Mouse (Mus musculus) v-Abl transformed pro-B cells (cell line): ENCODE data around the gene Olfr1272.
"Not testable (repeated sequence)": the region's sequence is repeated elsewhere in the genome, so short reads cannot be mapped to it uniquely, and the experiment has no call there.

Source experiments
- in situ Hi-C, 2 experiments: fragments of 400-800 bp; cut with MboI; formaldehyde crosslinking; loops; one replicate each; pipeline ENCODE4 v1.15.1; 2025; ENCODE audit not compliant: unreplicated experiment in 2 of 2

Olfr1272 gene

DNA sequence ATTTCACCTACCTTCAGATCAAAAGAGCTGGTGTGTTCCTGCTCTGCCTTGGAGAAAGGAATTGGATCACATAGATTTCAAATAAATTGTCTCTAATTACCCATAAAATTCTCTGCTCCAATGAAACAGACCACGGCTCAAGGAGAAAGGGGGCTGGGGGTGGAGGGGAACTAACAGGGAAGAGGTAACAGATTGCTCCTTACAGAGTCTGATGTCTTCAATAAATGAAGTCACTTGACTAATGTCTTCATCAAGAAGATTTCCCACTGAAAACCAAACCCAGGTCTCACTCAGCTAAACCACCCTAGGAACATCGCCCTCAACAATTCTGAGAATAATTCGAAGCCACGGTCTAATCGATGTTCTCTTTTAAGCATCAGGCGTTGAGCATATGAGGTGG is at the start of gene Olfr1272:
Gene Olfr1272, minus strand, starts transcription at position 101 of the 400 bp plus-strand sequence.
- in situ Hi-C loops: no loop called here

DNA sequence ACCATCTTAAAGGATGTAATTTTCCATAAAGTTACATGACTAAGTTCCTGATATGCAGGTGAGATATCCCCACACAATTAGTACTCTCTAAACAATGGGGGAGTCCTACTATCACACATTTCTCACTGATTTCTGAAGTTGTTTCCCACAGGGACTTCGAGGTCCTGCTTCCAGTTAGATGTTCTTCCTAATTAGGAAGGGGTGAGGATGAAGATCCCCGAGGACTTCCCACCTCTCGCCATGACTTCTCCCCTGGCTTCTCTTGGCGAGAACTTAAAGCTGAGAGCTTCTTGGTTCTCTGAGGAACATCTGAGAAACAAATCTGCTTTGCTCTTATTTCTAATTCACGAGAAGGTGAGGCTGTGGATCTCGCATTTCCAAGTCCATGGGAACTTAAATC is 29.3 kb upstream of the Olfr1272 start, which contains the start of gene Gm13769:
Gene Gm13769, plus strand, starts transcription at position 301 of the 400 bp plus-strand sequence.
- in situ Hi-C loops: not testable (repeated sequence)

DNA sequence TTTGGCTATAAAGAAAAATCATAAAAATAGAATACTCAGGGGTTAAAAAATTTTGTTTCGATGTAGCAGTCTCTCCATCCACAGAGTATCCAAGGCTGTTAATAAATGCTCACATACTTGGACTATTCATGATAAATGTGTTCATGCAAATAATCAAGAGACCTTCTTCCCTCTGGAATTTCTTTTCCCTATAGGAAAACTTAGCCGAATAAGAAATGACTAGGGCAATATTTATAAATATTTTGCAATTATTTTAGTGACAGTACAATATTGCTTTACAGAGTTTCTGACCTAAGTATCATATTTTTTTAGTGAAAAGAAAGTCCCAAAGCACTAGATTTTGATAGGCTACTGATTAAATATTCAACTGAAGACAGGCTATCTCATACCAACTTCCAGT is 21.7 kb downstream of the Olfr1272 start, which contains the start of gene Olfr1271:
Gene Olfr1271, minus strand, starts transcription at position 101 of the 400 bp plus-strand sequence.
- in situ Hi-C loops: no loop called here

DNA sequence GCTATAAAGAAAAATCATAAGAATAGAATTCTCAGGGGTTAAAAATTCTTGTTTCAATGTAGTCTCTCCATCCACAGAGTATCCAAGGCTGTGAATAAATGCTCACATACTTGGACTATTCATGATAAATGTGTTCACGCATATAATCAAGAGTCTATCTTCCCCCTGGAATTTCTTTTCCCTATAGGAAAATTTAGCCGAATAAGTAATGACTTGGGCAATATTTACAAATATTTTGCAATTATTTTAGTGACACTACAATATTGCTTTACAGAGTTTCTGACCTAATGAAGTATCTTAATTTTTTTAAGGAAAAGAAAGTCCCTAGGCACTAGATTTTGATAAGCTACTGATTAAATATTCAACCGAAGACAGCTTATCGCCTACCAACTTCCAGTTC is 35.1 kb downstream of the Olfr1272 start, which contains the start of gene Olfr142:
Gene Olfr142, minus strand, starts transcription at position 101 of the 400 bp plus-strand sequence.
- in situ Hi-C loops: no loop called here
